Mouse (Mus musculus) CH12.LX (cell line): ENCODE data around the gene Glo1.

ENCODE experiments used
- CTCF ChIP-seq, 2 experiments: IDR thresholded peaks in 1 of 2; conservative IDR thresholded peaks in 1 of 2; 2 replicates each; pipeline ENCODE4 v1.5.1; 2011 to 2012; ENCODE audit warnings: low read depth in 2 of 2, low read length in 2 of 2, improper control_type of control experiment in 1 of 2, inconsistent platforms in 1 of 2, mild to moderate bottlenecking in 1 of 2, moderate library complexity in 1 of 2
- E2F4 ChIP-seq: IDR thresholded peaks from 2 replicates; pipeline ENCODE4 v1.6.1; 2011; ENCODE audit warnings: low read depth, low read length, improper control_type of control experiment; ENCODE audit not compliant: insufficient replicate concordance
- EP300 ChIP-seq: IDR thresholded peaks from 2 replicates; pipeline ENCODE4 v1.6.1; 2011; ENCODE audit warnings: low read length, improper control_type of control experiment
- IRF4 ChIP-seq: IDR thresholded peaks from 2 replicates; pipeline ENCODE4 v1.6.1; 2014; ENCODE audit warnings: low read depth, mild to moderate bottlenecking, inconsistent platforms, low read length, improper control_type of control experiment
- JUND ChIP-seq: conservative IDR thresholded peaks from 2 replicates; pipeline ENCODE4 v1.6.1; 2011; ENCODE audit warnings: low read depth, low read length, improper control_type of control experiment
- KAT2A ChIP-seq: IDR thresholded peaks from 2 replicates; pipeline ENCODE4 v1.6.1; 2012; ENCODE audit warnings: low read length, improper control_type of control experiment, inconsistent platforms; ENCODE audit not compliant: insufficient replicate concordance
- PAX5 ChIP-seq: IDR thresholded peaks from 2 replicates; pipeline ENCODE4 v1.6.1; 2012; ENCODE audit warnings: low read length, inconsistent platforms, mixed read lengths
- POLR2A ChIP-seq: IDR thresholded peaks from 2 replicates; pipeline ENCODE4 v1.6.1; 2011; ENCODE audit warnings: low read depth, mild to moderate bottlenecking, improper control_type of control experiment, low read length
- SIN3A ChIP-seq: IDR thresholded peaks from 2 replicates; pipeline ENCODE4 v1.6.1; 2012; ENCODE audit warnings: low read length, improper control_type of control experiment, inconsistent platforms
- TCF12 ChIP-seq: IDR thresholded peaks from 2 replicates; pipeline ENCODE4 v1.6.1; 2014; ENCODE audit warnings: low read depth, mild to moderate bottlenecking, inconsistent platforms, low read length, improper control_type of control experiment

- TF ChIP-seq POLR2A (no peak), CTCF (conservative IDR thresholded peaks at IDR 0.05 in 1 of 2, IDR thresholded peaks at IDR 0.05 in 1 of 2; ENCODE audit: low read depth in 2 of 2, low read length in 2 of 2) (no peak), JUND (no peak), TCF12 (no peak), E2F4 (no peak), KAT2A (no peak), PAX5 (no peak), IRF4 (no peak), SIN3A (no peak), EP300 (no peak)
Measured at GRCm38 (mm10) chr17:30658152-30658544, 31.5 kb upstream of the Glo1 start.
